Mouse (Mus musculus) hindbrain, postnatal 0 days (tissue): ENCODE results near the gene Polr1d. TPM values are rescaled to one million over a fixed set of nuclear protein-coding genes. Genes with fewer than 3 reads are reported as not detected.

Source experiments
- ATAC-seq: fragments of 200-750 bp; cut with Nextera tagmentation; 2 replicates; pipeline ENCODE4 v1.8.0; 2017; ENCODE audit warnings: mild to moderate bottlenecking, moderate TSS enrichment, moderate library complexity
- DNase-seq: peaks from one replicate; pipeline ENCODE4 v3.0.0-alpha.2; 2015; ENCODE audit warnings: low spot score
- H3K27ac ChIP-seq: fragments of 300-500 bp; sonication (generic); 2 replicates; pipeline ENCODE4 v1.5.1; 2014; ENCODE audit warnings: mild to moderate bottlenecking
- H3K27me3 ChIP-seq: fragments of 300-500 bp; sonication (generic); 2 replicates; pipeline ENCODE4 v1.6.1; 2014; ENCODE audit warnings: low read length, mixed read lengths; ENCODE audit not compliant: insufficient read depth
- H3K36me3 ChIP-seq: fragments of 300-500 bp; sonication (generic); 2 replicates; pipeline ENCODE4 v1.6.1; 2014; ENCODE audit warnings: low read length, mixed read lengths; ENCODE audit not compliant: insufficient read depth
- H3K4me1 ChIP-seq: fragments of 300-500 bp; sonication (generic); 2 replicates; pipeline ENCODE4 v1.6.1; 2014; ENCODE audit warnings: antibody characterized with exemption, low read length, mixed read lengths; ENCODE audit not compliant: insufficient read depth
- H3K4me2 ChIP-seq: fragments of 300-500 bp; sonication (generic); 2 replicates; pipeline ENCODE4 v1.6.1; 2014; ENCODE audit warnings: low read depth, mild to moderate bottlenecking, low read length, moderate library complexity, mixed read lengths
- H3K4me3 ChIP-seq: fragments of 300-500 bp; sonication (generic); 2 replicates; pipeline ENCODE4 v1.5.1; 2014; ENCODE audit warnings: low read length
- H3K9ac ChIP-seq: fragments of 300-500 bp; sonication (generic); replicated peaks from 2 replicates; pipeline ENCODE4 v1.6.1; 2014; ENCODE audit warnings: mild to moderate bottlenecking, low read length, moderate library complexity, mixed read lengths
- H3K9me3 ChIP-seq: fragments of 300-500 bp; sonication (generic); 2 replicates; pipeline ENCODE4 v1.6.1; 2016; ENCODE audit warnings: low read length, mixed read lengths
- CTCF ChIP-seq: IDR thresholded peaks from 2 replicates; pipeline ENCODE4 v1.5.1; 2016; ENCODE audit warnings: antibody characterized with exemption, control low read depth, low read depth
- WGBS: fragments of 180-500 bp; shearing (Covaris S2); extraction: QIAGEN DNeasy Blood & Tissue Kit; methylation state at CpG from one replicate; pipeline ENCODE4 v1.1.7; 2014; 5-methylcytosine and 5-hydroxymethylcytosine counted together
- polyA plus RNA-seq: library from polyadenylated mRNA; unstranded; fragments of >200 nt; fragmentation: Nextera tagmentation; extraction: Ambion mirVana; gene quantifications from 2 replicates; pipeline ENCODE4 v1.2.1, GENCODE M21; 2015
- total RNA-seq: library from RNA; depleted of rRNA; stranded (reverse); fragments of >200 nt; gene quantifications from 2 replicates; pipeline ENCODE4 v1.2.3, GENCODE M21; 2014; rRNA removed

Gene Polr1d
- total and polyA plus RNA-seq, 2 experiments from 2014 or later: 53.7 to 103 TPM

- 6% methylated on average over 13 of the region's 13 CpGs for WGBS
- DNase-seq (peak; percentile 65), ATAC-seq (peak; percentile 36; the same call in 1 of the 2 replicates)
- peaks cover 7% of the 10 kb centered on the region; the same call in 1 of the 2 replicates for H3K4me1 ChIP-seq
- no peaks in the 10 kb centered on the region for H3K27me3 ChIP-seq
- no peak overlapping the region for H3K9ac ChIP-seq
- no peaks in the 10 kb centered on the region for H3K9me3 ChIP-seq
- TF ChIP-seq CTCF: no peak
- peak overlapping the region; percentile 34; the same call in 1 of the 2 replicates for H3K4me2 ChIP-seq
- no peaks in the 10 kb centered on the region for H3K36me3 ChIP-seq
- no peak overlapping the region for H3K27ac ChIP-seq
- no peak overlapping the region for H3K4me3 ChIP-seq
Observed at GRCm38 (mm10) chr5:147154806-147155371, 78.0 kb downstream of the Polr1d start.

DNA sequence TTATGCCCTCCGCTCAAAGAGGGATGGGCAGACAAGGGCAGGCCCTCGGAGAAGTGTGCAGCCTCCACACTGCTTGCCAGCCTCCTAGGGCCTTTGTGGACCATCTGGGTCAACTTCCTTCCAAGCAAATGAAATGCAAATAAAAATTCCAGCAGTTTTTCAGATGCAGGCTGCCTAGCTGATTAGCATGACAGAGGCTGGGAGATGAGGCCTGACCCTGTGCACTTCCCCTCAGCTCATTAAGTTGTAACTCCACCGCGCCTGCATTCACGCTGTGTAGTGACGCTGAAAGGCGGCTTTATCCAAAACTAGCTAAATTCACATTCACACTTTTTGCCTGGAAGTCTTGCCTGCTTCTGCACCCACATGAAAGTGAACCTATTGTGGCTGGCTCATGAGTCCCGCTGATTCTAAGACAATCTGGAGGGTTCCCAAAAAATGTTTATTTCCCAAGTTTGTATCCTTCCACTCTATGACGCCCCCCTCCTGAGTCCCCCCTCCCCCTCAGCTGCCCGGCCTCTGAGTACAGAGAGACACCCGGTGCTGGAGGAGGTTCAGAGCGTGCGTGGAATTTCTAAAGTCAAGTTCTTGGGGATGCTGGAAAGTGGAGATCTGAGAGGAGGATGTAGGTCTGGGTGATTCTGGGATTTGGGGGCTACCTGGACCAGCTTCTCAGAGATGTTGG is 78.7 kb downstream of the Polr1d start:
- H3K4me2 ChIP-seq: peak overlapping the region; percentile 34; the same call in 1 of the 2 replicates
- peak; percentile 92 for ATAC-seq
- H3K4me3 ChIP-seq: no peak overlapping the region
- H3K27ac ChIP-seq: no peak overlapping the region
- peaks cover 7% of the 10 kb centered on the region; the same call in 1 of the 2 replicates for H3K4me1 ChIP-seq
- H3K9me3 ChIP-seq: no peaks in the 10 kb centered on the region
- H3K27me3 ChIP-seq: no peaks in the 10 kb centered on the region
- H3K9ac ChIP-seq: no peak overlapping the region
- WGBS: 6% methylated on average over 13 of the region's 13 CpGs
- no peak for TF ChIP-seq CTCF
- no peaks in the 10 kb centered on the region for H3K36me3 ChIP-seq
- peak; percentile 74 for DNase-seq

DNA sequence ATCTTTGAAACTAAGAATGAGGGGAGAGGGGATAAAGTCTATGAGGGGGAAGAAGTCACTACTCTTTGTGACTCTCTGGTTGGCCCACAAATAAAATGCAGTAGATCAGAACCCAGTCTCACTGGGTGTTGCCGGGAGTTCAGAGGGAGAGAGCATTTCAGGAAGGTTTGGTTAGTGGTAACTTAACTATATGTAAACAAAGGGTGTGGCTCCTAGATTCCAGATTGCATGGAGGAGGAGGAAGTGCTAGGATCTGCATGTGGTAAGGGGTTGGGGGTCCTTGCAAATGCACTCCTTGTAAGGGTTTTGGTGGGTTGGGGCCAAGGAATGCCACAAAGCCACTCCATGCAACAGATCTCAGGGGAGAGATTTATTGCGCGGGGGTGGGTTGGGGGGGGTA is 79.5 kb downstream of the Polr1d start:
- Histone ChIP-seq H3K27ac (no peak overlapping the region), H3K9me3 (no peaks in the 10 kb centered on the region), H3K36me3 (no peaks in the 10 kb centered on the region), H3K4me3 (no peak overlapping the region), H3K4me1 (peaks cover 7% of the 10 kb centered on the region; the same call in 1 of the 2 replicates), H3K9ac (no peak overlapping the region), H3K4me2 (no peak overlapping the region), H3K27me3 (no peaks in the 10 kb centered on the region)
- 45% methylated on average over 3 of the region's 3 CpGs for WGBS
- no peak for ATAC-seq
- no peak for DNase-seq
- TF ChIP-seq CTCF: no peak

DNA sequence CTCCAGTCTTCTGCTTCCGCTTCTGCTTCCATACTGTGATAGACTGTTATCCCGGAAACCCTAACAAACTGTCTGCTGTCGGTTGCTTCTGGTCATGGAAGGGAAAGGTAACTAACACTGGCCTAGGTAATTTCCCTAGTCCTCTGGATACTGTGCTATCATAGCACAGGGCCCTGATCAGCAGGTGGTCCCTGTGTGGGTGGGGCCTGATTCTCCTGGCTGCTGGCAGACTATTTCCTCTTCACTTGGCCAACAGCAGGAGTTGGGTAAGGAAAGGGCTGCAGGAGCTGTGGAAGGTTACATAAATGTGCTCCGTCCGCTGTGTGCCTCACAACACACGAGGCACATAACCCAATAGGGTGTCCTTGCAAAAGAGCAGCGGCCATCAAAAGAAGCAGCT is 80.6 kb downstream of the Polr1d start:
- no peak for TF ChIP-seq CTCF
- ATAC-seq (no peak), DNase-seq (no peak)
- peaks cover 7% of the 10 kb centered on the region; the same call in 1 of the 2 replicates for H3K4me1 ChIP-seq
- 75% methylated on average over 7 of the region's 7 CpGs for WGBS
- no peak overlapping the region for H3K9ac ChIP-seq
- H3K27ac ChIP-seq: no peak overlapping the region
- no peak overlapping the region for H3K4me2 ChIP-seq
- no peaks in the 10 kb centered on the region for H3K36me3 ChIP-seq
- no peak overlapping the region for H3K4me3 ChIP-seq
- H3K27me3 ChIP-seq: no peaks in the 10 kb centered on the region
- no peaks in the 10 kb centered on the region for H3K9me3 ChIP-seq

DNA sequence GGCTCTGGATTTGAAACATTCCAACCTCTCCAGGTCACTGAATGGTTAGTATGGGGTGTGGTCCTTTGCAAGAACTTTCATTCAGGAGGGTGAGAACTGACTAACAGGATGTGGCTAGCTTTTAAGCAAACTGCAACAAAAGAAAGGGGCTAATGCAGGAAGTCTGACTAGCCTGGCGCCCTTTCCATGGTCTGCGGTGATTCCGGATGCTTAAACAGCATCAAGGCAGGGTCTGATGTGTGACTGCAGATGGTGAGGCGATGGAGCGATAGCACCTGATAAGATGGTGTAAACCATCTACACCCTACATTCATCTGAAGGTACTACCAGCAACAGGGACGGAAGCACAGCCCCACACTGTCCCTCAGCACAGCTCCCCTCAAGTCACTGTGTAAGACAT is 82.5 kb downstream of the Polr1d start:
- H3K4me2 ChIP-seq: no peak overlapping the region
- no peaks in the 10 kb centered on the region for H3K27me3 ChIP-seq
- TF ChIP-seq CTCF: no peak
- H3K36me3 ChIP-seq: no peaks in the 10 kb centered on the region
- H3K4me1 ChIP-seq: peaks cover 7% of the 10 kb centered on the region; the same call in 1 of the 2 replicates
- no peak overlapping the region for H3K9ac ChIP-seq
- DNase-seq: no peak
- no peaks in the 10 kb centered on the region for H3K9me3 ChIP-seq
- H3K27ac ChIP-seq: no peak overlapping the region
- 93% methylated on average over 6 of the region's 6 CpGs for WGBS
- ATAC-seq: no peak
- no peak overlapping the region for H3K4me3 ChIP-seq

DNA sequence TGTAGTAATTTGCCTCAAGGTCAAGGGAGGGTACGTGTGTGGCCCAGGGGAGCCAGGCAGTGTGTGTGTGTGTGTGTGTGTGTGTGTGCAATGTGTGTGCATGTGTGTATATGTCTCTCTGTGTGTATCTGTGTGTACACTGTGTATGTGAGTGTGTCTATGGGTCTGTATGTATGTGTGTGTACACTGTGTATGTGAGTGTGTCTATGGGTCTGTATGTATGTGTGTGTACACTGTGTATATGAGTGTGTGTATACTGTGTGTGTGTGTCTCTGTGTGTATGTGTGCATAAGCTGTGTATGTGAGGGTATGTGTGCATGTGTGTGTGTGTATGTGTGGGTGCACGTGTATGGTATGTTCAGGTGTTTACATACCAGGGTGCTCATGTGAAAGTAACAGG is 82.9 kb downstream of the Polr1d start:
- Histone ChIP-seq H3K4me3 (no peak overlapping the region), H3K27me3 (no peaks in the 10 kb centered on the region), H3K27ac (no peak overlapping the region), H3K4me2 (no peak overlapping the region), H3K9ac (no peak overlapping the region), H3K36me3 (no peaks in the 10 kb centered on the region), H3K9me3 (no peaks in the 10 kb centered on the region), H3K4me1 (peaks cover 7% of the 10 kb centered on the region; the same call in 1 of the 2 replicates)
- 91% methylated on average over 2 of the region's 2 CpGs for WGBS
- DNase-seq: no peak
- no peak for ATAC-seq
- no peak for TF ChIP-seq CTCF

Other genes with a start within 250 kb of the Polr1d start
- 148 and 151 TPM in 2 replicates for gene Rpl21, start 244.2 kb upstream of the Polr1d start, total RNA-seq
- 346 and 347 TPM in 2 replicates for gene Rpl21, start 244.2 kb upstream of the Polr1d start, polyA plus RNA-seq
- 13.3 and 15.4 TPM in 2 replicates for gene Rasl11a, start 232.0 kb upstream of the Polr1d start, total RNA-seq
- gene Rasl11a, start 232.0 kb upstream of the Polr1d start, polyA plus RNA-seq: 13.2 and 13.9 TPM in 2 replicates
- 53.3 and 71.5 TPM in 2 replicates for gene Gtf3a, start 128.4 kb upstream of the Polr1d start, total RNA-seq
- 94.0 and 96.6 TPM in 2 replicates for gene Gtf3a, start 128.4 kb upstream of the Polr1d start, polyA plus RNA-seq
- 9.9 and 11.7 TPM in 2 replicates for gene Mtif3, start 113.2 kb upstream of the Polr1d start, total RNA-seq
- 20.3 and 21.1 TPM in 2 replicates for gene Mtif3, start 113.2 kb upstream of the Polr1d start, polyA plus RNA-seq
- 7.4 and 9.7 TPM in 2 replicates for gene Lnx2, start 464 bp upstream of the Polr1d start, total RNA-seq
- gene Lnx2, start 464 bp upstream of the Polr1d start, polyA plus RNA-seq: 3.0 and 3.3 TPM in 2 replicates
- 5.7 and 6.1 TPM in 2 replicates for gene Gsx1, start 111.6 kb downstream of the Polr1d start, total RNA-seq
- 1.9 TPM in 2 replicates for gene Gsx1, start 111.6 kb downstream of the Polr1d start, polyA plus RNA-seq
- not detected in 2 replicates for gene Pdx1, start 192.9 kb downstream of the Polr1d start, total RNA-seq
- gene Pdx1, start 192.9 kb downstream of the Polr1d start, polyA plus RNA-seq: not detected in 2 replicates
- gene Cdx2, start 230.2 kb downstream of the Polr1d start, total RNA-seq: not detected in 2 replicates
- not detected in 2 replicates for gene Cdx2, start 230.2 kb downstream of the Polr1d start, polyA plus RNA-seq
- not detected in 2 replicates for gene Urad, start 245.4 kb downstream of the Polr1d start, total RNA-seq
- not detected in 2 replicates for gene Urad, start 245.4 kb downstream of the Polr1d start, polyA plus RNA-seq